Mouse (Mus musculus): ENCODE results near the gene Atp8a2. TPM values are rescaled to one million over a fixed set of nuclear protein-coding genes. Genes with fewer than 3 reads are reported as not detected.
"Not testable (repeated sequence)": the region's sequence is repeated elsewhere in the genome, so short reads cannot be mapped to it uniquely, and the experiment has no call there.

Atp8a2 gene
- polyA plus RNA-seq, 1 experiment, result 17.4 TPM

DNA sequence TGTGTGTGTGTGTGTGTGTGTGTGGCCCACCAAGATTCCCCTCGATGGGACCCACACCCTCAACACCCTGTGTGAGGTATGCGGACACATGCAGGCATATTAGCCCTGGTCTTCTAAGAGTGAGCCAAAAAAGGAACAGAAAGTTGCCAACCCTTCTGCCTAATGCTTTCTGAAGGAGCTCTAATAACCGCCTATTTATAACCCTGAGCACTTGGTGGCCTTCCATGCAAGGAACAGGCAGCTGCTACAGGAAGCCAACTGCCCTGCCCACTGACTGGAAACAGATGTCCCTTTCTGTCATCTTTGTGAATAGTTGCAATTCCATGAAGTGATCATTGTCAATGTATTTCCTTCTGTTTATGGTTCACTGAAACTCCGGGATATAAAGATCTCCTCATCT is 475.0 kb downstream of the Atp8a2 start:
- TF ChIP-seq CTCF (IDR thresholded peaks at IDR 0.05; ENCODE audit: borderline replicate concordance, extremely low read depth, insufficient read depth, insufficient read length) (no peak), POLR2A (IDR thresholded peaks at IDR 0.05; ENCODE audit: borderline replicate concordance, extremely low read depth, insufficient read depth, insufficient read length, poor library complexity, severe bottlenecking) (no peak)

GRCm38 (mm10) chr14:59721356-59721755 is 475.6 kb downstream of the Atp8a2 start:
- no peak for DNase-seq (ENCODE audit: low read depth)
- TF ChIP-seq CTCF (IDR thresholded peaks at IDR 0.05; ENCODE audit: borderline replicate concordance, extremely low read depth, insufficient read depth, insufficient read length), result no peak
- TF ChIP-seq POLR2A (IDR thresholded peaks at IDR 0.05; ENCODE audit: borderline replicate concordance, extremely low read depth, insufficient read depth, insufficient read length, poor library complexity, severe bottlenecking), result no peak

More for the DNA sequence above, 475.0 kb downstream of the Atp8a2 start:
- DNase-seq (ENCODE audit: low read depth), result peak; percentile 41

DNA sequence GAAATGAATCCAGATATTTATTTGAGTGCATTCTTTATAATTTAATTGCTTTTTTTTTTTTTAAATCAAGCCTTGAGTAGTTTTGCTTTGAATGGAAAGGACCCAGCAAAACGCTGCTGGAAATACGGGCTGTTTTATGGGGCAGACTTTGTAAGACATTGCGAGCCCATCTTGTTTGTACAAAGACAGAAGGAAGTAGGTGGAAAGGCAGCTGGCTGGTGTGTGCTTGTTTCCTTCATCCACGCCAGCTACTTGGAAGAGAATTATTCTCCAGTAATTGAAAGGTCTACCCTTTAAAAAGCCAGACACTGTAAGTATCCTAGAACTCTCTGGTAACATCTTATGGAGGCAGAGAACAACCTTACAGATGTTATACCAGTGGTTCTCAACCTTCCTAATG is 476.6 kb downstream of the Atp8a2 start:
- TF ChIP-seq CTCF (IDR thresholded peaks at IDR 0.05; ENCODE audit: borderline replicate concordance, extremely low read depth, insufficient read depth, insufficient read length) (no peak), POLR2A (IDR thresholded peaks at IDR 0.05; ENCODE audit: borderline replicate concordance, extremely low read depth, insufficient read depth, insufficient read length, poor library complexity, severe bottlenecking) (no peak)
- DNase-seq (ENCODE audit: low read depth), result no peak

DNA sequence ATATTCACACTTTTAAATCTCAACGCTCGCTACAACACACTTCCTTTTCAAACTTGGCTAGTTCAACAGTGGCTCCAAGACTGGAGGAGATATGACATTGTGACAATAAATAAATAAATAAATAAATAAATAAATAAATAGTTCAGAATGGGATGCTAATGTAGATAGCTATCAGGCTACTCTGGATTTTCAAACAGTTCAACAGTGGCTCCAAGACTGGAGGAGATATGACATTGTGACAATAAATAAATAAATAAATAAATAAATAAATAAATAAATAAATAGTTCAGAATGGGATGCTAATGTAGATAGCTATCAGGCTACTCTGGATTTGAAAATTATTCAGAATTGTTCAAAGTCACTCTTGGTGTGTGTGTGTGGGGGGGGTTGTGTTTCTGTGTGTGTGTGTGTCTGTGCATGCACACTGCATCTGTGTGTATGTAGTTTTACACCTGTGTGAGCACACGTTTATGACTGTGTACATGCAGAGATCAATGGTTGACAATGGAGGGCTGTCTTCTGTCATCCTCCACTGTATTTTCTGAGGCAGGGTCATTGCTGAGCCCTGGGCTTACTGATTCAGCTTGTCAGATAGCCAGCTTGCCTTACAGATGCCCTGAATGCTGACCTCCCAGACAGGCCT is 480.4 kb downstream of the Atp8a2 start:
- not testable (repeated sequence) for DNase-seq (ENCODE audit: low read depth)

- DNase-seq (ENCODE audit: low read depth), result peak; percentile 87
- TF ChIP-seq POLR2A (IDR thresholded peaks at IDR 0.05; ENCODE audit: borderline replicate concordance, extremely low read depth, insufficient read depth, insufficient read length, poor library complexity, severe bottlenecking) (no peak), CTCF (IDR thresholded peaks at IDR 0.05; ENCODE audit: borderline replicate concordance, extremely low read depth, insufficient read depth, insufficient read length) (no peak)
Measured at GRCm38 (mm10) chr14:59715695-59716442, 481.1 kb downstream of the Atp8a2 start.

- no peak for DNase-seq (ENCODE audit: low read depth)
- TF ChIP-seq POLR2A (IDR thresholded peaks at IDR 0.05; ENCODE audit: borderline replicate concordance, extremely low read depth, insufficient read depth, insufficient read length, poor library complexity, severe bottlenecking) (no peak), CTCF (IDR thresholded peaks at IDR 0.05; ENCODE audit: borderline replicate concordance, extremely low read depth, insufficient read depth, insufficient read length) (no peak)
Measured at GRCm38 (mm10) chr14:59709505-59710335, 487.3 kb downstream of the Atp8a2 start.

- TF ChIP-seq CTCF (IDR thresholded peaks at IDR 0.05; ENCODE audit: borderline replicate concordance, extremely low read depth, insufficient read depth, insufficient read length) (no peak), POLR2A (IDR thresholded peaks at IDR 0.05; ENCODE audit: borderline replicate concordance, extremely low read depth, insufficient read depth, insufficient read length, poor library complexity, severe bottlenecking) (no peak)
- DNase-seq (ENCODE audit: low read depth), result no peak
Measured at GRCm38 (mm10) chr14:59708009-59708408, 489.0 kb downstream of the Atp8a2 start.

GRCm38 (mm10) chr14:59705326-59706058 is 491.5 kb downstream of the Atp8a2 start:
- TF ChIP-seq CTCF (IDR thresholded peaks at IDR 0.05; ENCODE audit: borderline replicate concordance, extremely low read depth, insufficient read depth, insufficient read length) (no peak), POLR2A (IDR thresholded peaks at IDR 0.05; ENCODE audit: borderline replicate concordance, extremely low read depth, insufficient read depth, insufficient read length, poor library complexity, severe bottlenecking) (no peak)
- no peak for DNase-seq (ENCODE audit: low read depth)

GRCm38 (mm10) chr14:59701492-59701891 is 495.5 kb downstream of the Atp8a2 start:
- TF ChIP-seq POLR2A (IDR thresholded peaks at IDR 0.05; ENCODE audit: borderline replicate concordance, extremely low read depth, insufficient read depth, insufficient read length, poor library complexity, severe bottlenecking) (no peak), CTCF (IDR thresholded peaks at IDR 0.05; ENCODE audit: borderline replicate concordance, extremely low read depth, insufficient read depth, insufficient read length) (no peak)
- DNase-seq (ENCODE audit: low read depth), result peak; percentile 89

- TF ChIP-seq CTCF (IDR thresholded peaks at IDR 0.05; ENCODE audit: borderline replicate concordance, extremely low read depth, insufficient read depth, insufficient read length), result no peak
- no peak for TF ChIP-seq POLR2A (IDR thresholded peaks at IDR 0.05; ENCODE audit: borderline replicate concordance, extremely low read depth, insufficient read depth, insufficient read length, poor library complexity, severe bottlenecking)
- DNase-seq (ENCODE audit: low read depth), result no peak
Measured at GRCm38 (mm10) chr14:59695160-59695559, 501.8 kb downstream of the Atp8a2 start.

DNA sequence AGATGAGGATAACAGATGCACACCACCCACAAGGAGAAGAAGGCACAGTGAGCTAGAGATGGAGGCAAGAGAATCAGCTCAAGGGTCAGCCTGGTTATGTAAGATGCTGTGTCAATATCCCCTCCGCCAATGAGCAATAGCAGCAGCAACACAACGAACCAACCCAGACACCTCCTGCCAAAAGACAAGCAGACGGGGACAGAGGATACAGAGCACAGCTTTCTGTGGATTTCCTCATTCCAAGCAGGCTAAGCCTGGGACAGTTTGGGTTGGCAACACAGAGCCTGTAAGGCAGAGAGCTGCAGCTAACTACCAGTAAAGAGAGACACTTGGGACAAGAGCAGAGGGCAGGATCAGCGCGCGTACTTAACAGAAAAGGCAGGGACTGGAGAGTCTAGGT is 504.8 kb downstream of the Atp8a2 start:
- DNase-seq (ENCODE audit: low read depth), result no peak
- TF ChIP-seq CTCF (IDR thresholded peaks at IDR 0.05; ENCODE audit: borderline replicate concordance, extremely low read depth, insufficient read depth, insufficient read length) (no peak), POLR2A (IDR thresholded peaks at IDR 0.05; ENCODE audit: borderline replicate concordance, extremely low read depth, insufficient read depth, insufficient read length, poor library complexity, severe bottlenecking) (no peak)
